Mouse (Mus musculus): ENCODE results near the gene B230217C12Rik.
"Not testable (repeated sequence)": the region's sequence is repeated elsewhere in the genome, so short reads cannot be mapped to it uniquely, and the experiment has no call there.

B230217C12Rik gene

GRCm38 (mm10) chr11:97862148-97862547 lies 21.6 kb downstream of the B230217C12Rik start:
- CTCF ChIA-PET, result no interaction called here

- CTCF ChIA-PET, result interaction anchor here (0.5 to 0.7 kb wide), 2 partner anchors 67 to 153 kb away, joined by 5 to 14 read pairs; no protein-coding TSS in a partner anchor
Measured at GRCm38 (mm10) chr11:97865421-97865820, 24.8 kb downstream of the B230217C12Rik start.

GRCm38 (mm10) chr11:97866091-97866888 lies 25.7 kb downstream of the B230217C12Rik start:
- CTCF ChIA-PET, result no interaction called here

GRCm38 (mm10) chr11:97867591-97867990 lies 27.0 kb downstream of the B230217C12Rik start:
- CTCF ChIA-PET, result no interaction called here

- CTCF ChIA-PET, result not testable (repeated sequence)
Measured at GRCm38 (mm10) chr11:97872378-97872777, 31.8 kb downstream of the B230217C12Rik start.

GRCm38 (mm10) chr11:97874396-97874795 lies 33.8 kb downstream of the B230217C12Rik start:
- CTCF ChIA-PET, result no interaction called here

GRCm38 (mm10) chr11:97877341-97877740 lies 36.8 kb downstream of the B230217C12Rik start:
- CTCF ChIA-PET, result interaction anchor here (0.6 kb wide), 1 partner anchor 11 kb away, joined by 13 read pairs; no protein-coding TSS in a partner anchor

- CTCF ChIA-PET, result no interaction called here
Measured at GRCm38 (mm10) chr11:97880362-97880761, 39.8 kb downstream of the B230217C12Rik start.

GRCm38 (mm10) chr11:97883542-97883917 lies 43.0 kb downstream of the B230217C12Rik start:
- CTCF ChIA-PET, result no interaction called here

GRCm38 (mm10) chr11:97883918-97884600 lies 43.5 kb downstream of the B230217C12Rik start, which contains the start of gene Fbxo47:
TSS of gene Fbxo47 (minus strand) at chr11:97884154.
- CTCF ChIA-PET, result interaction anchor here (0.6 kb wide), 1 partner anchor 79 kb away, joined by 3 read pairs; no protein-coding TSS in a partner anchor

GRCm38 (mm10) chr11:97884601-97885185 lies 44.1 kb downstream of the B230217C12Rik start:
- CTCF ChIA-PET, result no interaction called here

GRCm38 (mm10) chr11:97885296-97885915 lies 44.8 kb downstream of the B230217C12Rik start:
- CTCF ChIA-PET, result interaction anchor here (1.1 kb wide), 1 partner anchor 94 kb away, joined by 5 read pairs; no protein-coding TSS in a partner anchor

- CTCF ChIA-PET, result no interaction called here
Measured at GRCm38 (mm10) chr11:97891821-97892220, 51.2 kb downstream of the B230217C12Rik start.
